Mouse (Mus musculus) intestine, embryonic 16.5 days (tissue): ENCODE measurements around the gene Exoc3l. TPM values are rescaled to one million over a fixed set of nuclear protein-coding genes. Genes with fewer than 3 reads are reported as not detected.

Experiments
- ATAC-seq: fragments of 200-750 bp; cut with Nextera tagmentation; 2 replicates; pipeline ENCODE4 v1.8.0; 2017; ENCODE audit warnings: moderate TSS enrichment, moderate library complexity
- H3K27ac ChIP-seq: fragments of 300-500 bp; sonication (generic); 2 replicates; pipeline ENCODE4 v1.5.1; 2014; ENCODE audit warnings: mild to moderate bottlenecking, low read length
- H3K27me3 ChIP-seq: fragments of 300-500 bp; sonication (generic); replicated peaks from 2 replicates; pipeline ENCODE4 v1.6.1; 2014; ENCODE audit warnings: low read length, control low read depth, mixed read lengths; ENCODE audit not compliant: control insufficient read depth, insufficient read depth
- H3K36me3 ChIP-seq: fragments of 300-500 bp; sonication (generic); 2 replicates; pipeline ENCODE4 v1.6.1; 2014; ENCODE audit warnings: low read length, control low read depth; ENCODE audit not compliant: control insufficient read depth, insufficient read depth
- H3K4me1 ChIP-seq: fragments of 300-500 bp; sonication (generic); 2 replicates; pipeline ENCODE4 v1.6.1; 2014; ENCODE audit warnings: low read length, control low read depth, mixed read lengths; ENCODE audit not compliant: control insufficient read depth, insufficient read depth
- H3K4me2 ChIP-seq: fragments of 300-500 bp; sonication (generic); 2 replicates; pipeline ENCODE4 v1.6.1; 2014; ENCODE audit warnings: low read depth, low read length, control low read depth
- H3K4me3 ChIP-seq: fragments of 300-500 bp; sonication (generic); 2 replicates; pipeline ENCODE4 v1.5.1; 2014; ENCODE audit warnings: mild to moderate bottlenecking, low read length
- H3K9ac ChIP-seq: fragments of 300-500 bp; sonication (generic); 2 replicates; pipeline ENCODE4 v1.6.1; 2014; ENCODE audit warnings: low read depth, low read length
- H3K9me3 ChIP-seq: fragments of 300-500 bp; sonication (generic); 2 replicates; pipeline ENCODE4 v1.6.1; 2016; ENCODE audit warnings: low read length, control low read depth; ENCODE audit not compliant: control insufficient read depth
- WGBS: fragments of 180-500 bp; shearing (Covaris S2); extraction: QIAGEN DNeasy Blood & Tissue Kit; methylation state at CpG from one replicate; pipeline ENCODE4 v1.1.7; 2014; 5-methylcytosine and 5-hydroxymethylcytosine counted together
- polyA plus RNA-seq: library from polyadenylated mRNA; unstranded; fragments of >200 nt; fragmentation: Nextera tagmentation; extraction: Ambion mirVana; gene quantifications from 2 replicates; pipeline ENCODE4 v1.2.1, GENCODE M21; 2015

Gene Exoc3l
- polyA plus RNA-seq, 1 experiment from 2014 or later: 7.4 TPM

DNA sequence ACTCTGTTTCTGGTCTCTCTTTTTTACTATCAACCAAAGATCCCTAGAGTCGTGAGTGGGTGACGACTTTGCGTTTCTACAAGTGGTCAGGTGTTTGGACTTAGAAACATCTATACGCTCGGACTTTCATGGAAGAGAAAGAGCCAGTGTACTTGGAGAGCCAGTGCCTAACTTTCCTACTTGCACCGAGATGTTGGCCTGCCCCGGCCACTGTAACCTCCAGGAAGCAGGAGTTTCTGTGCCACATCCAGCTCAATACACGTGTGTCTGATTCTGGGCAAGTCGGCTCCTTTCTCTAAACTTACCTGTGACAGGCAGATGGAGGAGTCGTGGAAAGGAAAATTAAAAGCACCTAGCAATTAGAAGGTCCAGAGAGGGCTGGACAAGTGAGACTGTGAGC lies 20.1 kb downstream of the Exoc3l start, which contains the start of gene Nol3:
Gene Nol3, plus strand, starts transcription at position 301 of the 400 bp plus-strand sequence.
- 6% methylated on average over 10 of the region's 10 CpGs for WGBS
- no peak for ATAC-seq
- Histone ChIP-seq H3K9me3 (no peaks in the 10 kb centered on the region), H3K27ac (no peak within 1 kb of the TSS), H3K9ac (peak within 1 kb of the TSS; percentile 54), H3K4me2 (peak within 1 kb of the TSS; percentile 81), H3K4me1 (peaks cover 21% of the 10 kb centered on the region), H3K27me3 (peaks cover 74% of the 10 kb centered on the region), H3K4me3 (peak within 1 kb of the TSS; percentile 48), H3K36me3 (no peaks in the 10 kb centered on the region)

DNA sequence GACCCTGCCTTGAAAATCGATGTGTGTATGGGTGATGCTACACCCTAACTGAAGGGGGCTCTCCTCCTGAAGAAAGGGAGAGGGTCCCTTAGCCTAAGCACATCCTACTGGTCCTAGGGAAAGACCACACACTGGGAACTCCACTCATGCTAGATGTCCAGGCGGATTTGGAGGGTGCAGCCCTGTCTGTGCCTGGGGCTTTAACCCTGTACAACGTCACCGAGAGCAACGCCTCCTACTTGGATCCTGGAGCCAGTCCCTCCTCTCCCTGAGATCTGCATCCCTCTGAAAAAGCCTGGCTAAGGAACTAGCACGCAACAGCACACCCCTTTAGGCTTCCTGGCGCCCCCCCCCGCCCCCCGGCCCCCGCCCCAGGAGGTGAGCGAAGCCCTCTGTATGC lies 20.5 kb downstream of the Exoc3l start:
- Histone ChIP-seq H3K4me1 (peaks cover 26% of the 10 kb centered on the region), H3K27ac (no peak overlapping the region), H3K36me3 (no peaks in the 10 kb centered on the region), H3K27me3 (peaks cover 76% of the 10 kb centered on the region), H3K4me3 (no peak overlapping the region; the same call in 1 of the 2 replicates), H3K9ac (0 out of 2 replicates have a peak overlapping the region, but pooled peaks have one; percentile 54), H3K9me3 (no peaks in the 10 kb centered on the region), H3K4me2 (peak overlapping the region; percentile 81)
- 11% methylated on average over 11 of the region's 11 CpGs for WGBS
- no peak for ATAC-seq

DNA sequence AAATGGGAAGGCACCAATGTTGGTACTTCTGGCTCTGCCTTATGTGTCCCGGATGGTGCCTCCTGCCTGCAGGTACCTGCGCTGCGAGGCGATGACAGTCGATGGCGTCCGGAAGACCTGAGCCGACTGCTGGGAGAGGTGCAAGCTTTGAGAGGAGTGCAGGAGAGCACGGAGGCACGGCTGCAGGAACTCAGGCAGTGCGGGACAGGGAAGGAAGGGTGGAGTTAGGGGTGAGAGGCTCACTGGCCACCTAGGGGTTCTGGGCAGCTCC lies 25.1 kb downstream of the Exoc3l start:
- no peak for ATAC-seq
- Histone ChIP-seq H3K9me3 (no peaks in the 10 kb centered on the region), H3K27ac (no peak overlapping the region), H3K36me3 (no peaks in the 10 kb centered on the region), H3K4me1 (peaks cover 32% of the 10 kb centered on the region), H3K4me3 (no peak overlapping the region), H3K4me2 (no peak overlapping the region), H3K9ac (no peak overlapping the region), H3K27me3 (peaks cover 77% of the 10 kb centered on the region)
- 4% methylated on average over 11 of the region's 11 CpGs for WGBS

DNA sequence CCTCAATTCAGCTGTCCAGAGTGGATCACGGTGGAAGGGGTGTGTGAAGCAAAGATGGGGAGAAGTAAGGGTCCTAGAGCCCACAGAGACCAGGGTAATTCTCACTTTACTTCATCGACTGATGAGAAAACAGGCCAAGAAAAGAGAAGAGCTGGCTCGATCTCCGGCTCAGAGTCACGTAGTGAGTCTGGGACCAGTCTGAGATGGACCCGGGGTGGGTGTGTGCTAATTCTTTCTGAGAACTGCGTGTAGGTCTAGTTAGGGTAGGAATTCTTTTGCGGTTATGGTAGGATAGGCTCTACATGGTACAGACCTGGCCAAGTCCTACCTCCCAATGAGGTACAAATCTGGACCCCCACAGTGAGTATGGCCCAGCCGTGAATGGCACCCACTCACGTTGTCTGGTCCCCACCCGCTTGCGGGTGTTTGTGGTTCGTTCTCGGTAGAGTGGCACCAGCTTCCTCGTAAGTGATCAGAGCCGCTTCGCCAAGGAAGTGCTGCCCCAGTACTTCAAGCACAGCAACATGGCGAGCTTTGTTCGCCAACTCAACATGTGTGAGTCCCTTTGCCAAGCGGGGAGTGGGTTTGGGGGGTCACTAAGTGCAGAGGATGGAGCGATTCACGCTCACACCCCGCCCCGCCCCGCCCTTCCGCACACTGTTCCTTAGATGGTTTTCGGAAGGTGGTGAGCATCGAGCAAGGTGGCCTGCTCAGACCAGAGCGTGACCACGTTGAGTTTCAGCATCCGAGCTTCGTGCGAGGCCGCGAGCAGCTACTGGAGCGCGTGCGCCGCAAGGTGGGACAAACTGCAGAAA lies 25.6 kb downstream of the Exoc3l start:
- H3K36me3 ChIP-seq: no peaks in the 10 kb centered on the region
- H3K4me2 ChIP-seq: peak overlapping the region; percentile 81
- H3K4me3 ChIP-seq: peak overlapping the region; percentile 55
- no peaks in the 10 kb centered on the region for H3K9me3 ChIP-seq
- H3K27me3 ChIP-seq: peaks cover 73% of the 10 kb centered on the region
- H3K27ac ChIP-seq: no peak overlapping the region
- H3K9ac ChIP-seq: peak overlapping the region; percentile 64
- H3K4me1 ChIP-seq: peaks cover 29% of the 10 kb centered on the region
- no peak for ATAC-seq
- 6% methylated on average over 39 of the region's 39 CpGs for WGBS

DNA sequence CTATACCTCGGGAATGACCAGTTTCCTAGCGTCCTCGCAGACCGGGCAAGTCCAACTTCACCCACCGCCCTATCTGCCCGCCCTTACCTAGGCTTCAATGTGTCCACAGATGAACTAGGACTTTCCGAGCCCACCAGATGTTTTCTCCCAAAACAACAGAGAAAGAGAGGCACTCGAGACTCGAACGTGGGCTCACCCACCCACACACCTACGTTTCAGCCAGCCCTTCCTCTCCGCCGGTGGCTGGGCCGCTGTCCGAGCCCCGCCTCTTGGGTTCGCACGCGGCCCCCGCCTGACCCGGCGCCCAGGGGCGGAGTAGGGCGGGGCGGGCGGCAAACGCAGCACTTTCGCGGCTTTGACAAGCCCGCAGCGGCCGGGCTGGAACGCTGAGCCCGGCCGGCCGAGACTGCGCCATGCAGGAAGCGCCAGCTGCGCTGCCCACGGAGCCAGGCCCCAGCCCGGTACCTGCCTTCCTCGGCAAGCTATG lies 26.4 kb downstream of the Exoc3l start, which contains the start of gene Hsf4:
Gene Hsf4, plus strand, starts transcription at position 341 of the 487 bp plus-strand sequence.
- peak within 1 kb of the TSS; percentile 64 for H3K9ac ChIP-seq
- H3K36me3 ChIP-seq: no peaks in the 10 kb centered on the region
- peak within 1 kb of the TSS; percentile 81 for H3K4me2 ChIP-seq
- under 1% methylated on average over 42 of the region's 42 CpGs for WGBS
- no peaks in the 10 kb centered on the region for H3K9me3 ChIP-seq
- H3K4me1 ChIP-seq: peaks cover 33% of the 10 kb centered on the region
- ATAC-seq: peak; percentile 60
- peak within 1 kb of the TSS; percentile 55 for H3K4me3 ChIP-seq
- H3K27me3 ChIP-seq: peaks cover 68% of the 10 kb centered on the region
- H3K27ac ChIP-seq: no peak within 1 kb of the TSS

DNA sequence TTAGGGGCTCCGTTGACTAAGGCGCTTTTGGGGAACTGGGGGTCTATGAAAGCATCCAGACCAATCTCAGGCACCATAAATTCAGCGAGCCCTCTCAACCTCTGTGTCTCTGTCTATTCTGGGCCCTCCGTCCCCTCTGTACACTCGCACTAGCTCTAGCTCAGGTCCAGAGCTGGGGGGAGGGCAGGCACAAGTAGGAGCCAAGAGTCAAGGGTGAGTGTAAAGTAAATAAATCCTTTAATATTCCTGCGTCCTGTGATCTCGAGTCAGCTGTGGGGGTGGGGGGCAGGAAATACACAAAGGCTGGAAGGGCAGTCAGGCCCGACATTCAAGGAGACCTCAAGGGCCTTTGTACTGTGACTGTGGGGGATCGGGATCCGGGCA lies 26.8 kb downstream of the Exoc3l start:
- peak overlapping the region; percentile 81 for H3K4me2 ChIP-seq
- peaks cover 34% of the 10 kb centered on the region for H3K4me1 ChIP-seq
- 0 out of 2 replicates have a peak, but pooled peaks have one; percentile 3 for ATAC-seq
- peak overlapping the region; percentile 64 for H3K9ac ChIP-seq
- H3K4me3 ChIP-seq: peak overlapping the region; percentile 55
- H3K9me3 ChIP-seq: no peaks in the 10 kb centered on the region
- WGBS: 7% methylated on average over 10 of the region's 10 CpGs
- H3K27me3 ChIP-seq: peaks cover 64% of the 10 kb centered on the region
- no peak overlapping the region for H3K27ac ChIP-seq
- H3K36me3 ChIP-seq: no peaks in the 10 kb centered on the region

DNA sequence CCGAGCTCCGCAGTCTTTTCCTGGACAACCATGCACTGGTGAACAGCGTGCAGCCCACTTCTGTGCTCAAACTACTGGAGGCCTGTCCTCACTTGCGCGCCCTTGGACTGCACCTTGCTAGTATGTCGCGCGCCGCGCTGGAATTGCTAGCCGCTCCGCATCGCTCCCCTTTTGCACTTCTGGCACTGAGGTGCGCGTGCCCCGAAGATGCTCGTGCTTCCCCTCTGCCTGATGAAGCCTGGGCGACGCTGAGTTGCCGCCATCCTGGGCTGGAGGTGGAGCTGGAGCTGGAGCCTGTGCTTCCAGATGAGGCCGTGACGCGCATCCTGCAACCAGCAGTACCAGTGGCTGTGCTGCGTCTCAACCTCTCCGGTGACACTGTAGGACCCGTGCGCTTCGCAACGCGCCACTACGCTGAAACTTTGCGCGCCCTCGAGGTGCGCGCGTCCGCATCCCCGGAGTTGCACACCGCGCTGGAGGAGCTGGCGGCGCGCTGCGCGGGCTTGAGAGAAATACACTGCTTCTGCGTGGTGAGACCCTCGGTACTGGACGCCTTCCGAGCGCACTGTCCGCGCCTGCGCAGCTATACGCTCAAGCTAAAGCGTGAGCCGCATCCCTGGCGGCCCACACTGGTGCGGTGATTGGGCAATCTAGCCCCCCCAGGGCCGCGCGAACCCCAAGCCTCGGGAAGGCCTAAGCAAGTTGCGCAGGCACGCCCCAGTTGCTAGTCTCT lies 27.4 kb downstream of the Exoc3l start:
- Histone ChIP-seq H3K27ac (no peak overlapping the region), H3K9ac (peak overlapping the region; percentile 64), H3K4me1 (peaks cover 39% of the 10 kb centered on the region), H3K27me3 (peaks cover 63% of the 10 kb centered on the region), H3K4me3 (peak overlapping the region; percentile 55), H3K9me3 (no peaks in the 10 kb centered on the region), H3K36me3 (no peaks in the 10 kb centered on the region), H3K4me2 (peak overlapping the region; percentile 81)
- WGBS: 5% methylated on average over 65 of the region's 65 CpGs
- peak; percentile 18 for ATAC-seq

DNA sequence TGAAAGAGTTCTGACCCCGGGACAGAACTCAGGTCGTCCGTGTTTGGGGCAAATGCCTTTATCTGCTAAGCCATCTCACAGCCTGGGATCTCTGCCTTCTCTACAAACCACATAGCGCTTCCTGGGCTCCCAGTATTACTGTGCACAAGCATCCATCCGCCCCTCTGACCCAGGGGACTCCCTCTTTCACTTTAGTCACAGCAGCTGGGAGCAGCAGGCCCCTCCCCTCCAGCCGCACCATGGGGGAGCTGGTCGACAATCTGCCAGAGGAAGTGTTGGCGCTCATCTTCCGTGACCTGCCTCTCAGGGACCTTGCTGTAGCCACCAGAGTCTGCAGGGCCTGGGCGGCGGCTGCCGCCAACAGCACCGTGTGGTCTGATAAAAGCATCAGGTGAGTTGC lies 29.1 kb downstream of the Exoc3l start:
- no peak overlapping the region for H3K4me2 ChIP-seq
- no peak overlapping the region for H3K4me3 ChIP-seq
- H3K27me3 ChIP-seq: peaks cover 52% of the 10 kb centered on the region
- H3K9ac ChIP-seq: no peak overlapping the region
- WGBS: 41% methylated on average over 13 of the region's 13 CpGs
- ATAC-seq: no peak
- H3K9me3 ChIP-seq: no peaks in the 10 kb centered on the region
- H3K4me1 ChIP-seq: peaks cover 42% of the 10 kb centered on the region
- H3K27ac ChIP-seq: no peak overlapping the region
- no peaks in the 10 kb centered on the region; the same call in 1 of the 2 replicates for H3K36me3 ChIP-seq

DNA sequence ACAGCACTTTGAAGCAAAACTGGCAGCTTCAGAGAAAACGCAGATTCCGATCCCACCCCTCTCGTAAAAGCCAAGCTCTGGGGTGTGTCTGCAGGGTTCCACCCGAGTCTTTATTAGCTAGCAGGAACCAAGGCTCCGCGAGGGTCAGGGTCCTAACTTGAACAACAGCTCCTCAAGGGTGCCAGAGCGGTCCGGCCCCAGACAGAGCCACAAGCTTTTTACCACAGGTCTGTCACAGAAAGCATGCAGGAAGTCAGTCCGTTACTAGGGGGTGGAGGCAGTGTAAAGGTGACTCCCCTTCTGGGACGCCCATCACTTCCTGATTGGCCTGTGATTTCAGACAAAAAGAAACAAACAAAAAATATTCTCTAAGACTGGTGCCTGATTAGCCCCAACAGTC lies 30.8 kb downstream of the Exoc3l start:
- peaks cover 35% of the 10 kb centered on the region for H3K27me3 ChIP-seq
- no peaks in the 10 kb centered on the region for H3K9me3 ChIP-seq
- peak overlapping the region; percentile 74 for H3K9ac ChIP-seq
- WGBS: 8% methylated on average over 10 of the region's 10 CpGs
- H3K4me2 ChIP-seq: peak overlapping the region; percentile 92
- peak; percentile 32; the same call in 1 of the 2 replicates for ATAC-seq
- peak overlapping the region; percentile 71 for H3K4me3 ChIP-seq
- peaks cover 34% of the 10 kb centered on the region for H3K4me1 ChIP-seq
- no peaks in the 10 kb centered on the region; the same call in 1 of the 2 replicates for H3K36me3 ChIP-seq
- H3K27ac ChIP-seq: peak overlapping the region; percentile 55
